Mouse (Mus musculus) liver, postnatal 0 days (tissue): Measurements from ENCODE around the gene Zfp263.

Source experiments
- CTCF ChIP-seq: sonication (generic); IDR thresholded peaks from 2 replicates; pipeline ENCODE4 v1.5.1; 2016; ENCODE audit warnings: antibody characterized with exemption, low read depth
- EP300 ChIP-seq: IDR thresholded peaks from 2 replicates; pipeline ENCODE4 v1.6.1; 2016; ENCODE audit warnings: antibody characterized with exemption, low read depth, mild to moderate bottlenecking

DNA sequence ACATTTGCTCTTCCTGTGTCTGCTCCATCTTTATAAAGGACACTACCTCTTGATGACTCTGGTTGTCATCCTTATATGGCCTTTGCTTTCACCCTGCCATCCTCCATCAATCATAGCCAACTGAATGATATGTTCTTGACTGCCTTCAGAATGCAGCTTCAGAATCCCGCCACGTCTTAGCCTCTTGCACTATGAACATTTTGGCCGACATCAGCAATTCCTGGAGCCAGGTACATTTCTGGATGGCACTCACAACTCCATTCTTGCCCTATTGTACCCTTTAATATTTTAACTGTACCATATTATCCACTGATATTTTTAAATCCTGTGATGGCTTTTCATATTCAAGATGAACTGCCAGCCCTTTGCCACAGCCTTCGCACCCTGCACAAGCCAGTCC, 27.7 kb downstream of the Zfp263 start:
- no peak for TF ChIP-seq CTCF
- no peak for TF ChIP-seq EP300
